Mouse (Mus musculus) CD4-positive helper T cell, adult 2 months (primary cell): ENCODE results near the gene Mtmr10.
A peak's percentile ranks its signal among the peaks of the same experiment; 100 is the strongest.

ENCODE experiments used
- DNase-seq: peaks from one replicate; pipeline ENCODE4 v3.0.0-alpha.2; 2012; ENCODE audit warnings: low read depth, missing footprints, low spot score

The Mtmr10 gene

GRCm38 (mm10) chr7:64287414-64288091, at the start of gene Mtmr10:
Mtmr10 (plus strand) TSS chr7:64287653.
- peak; percentile 96 for DNase-seq

GRCm38 (mm10) chr7:64237747-64238146, 49.7 kb upstream of the Mtmr10 start:
- no peak for DNase-seq

GRCm38 (mm10) chr7:64238410-64239086, 48.9 kb upstream of the Mtmr10 start:
- DNase-seq: no peak

DNA sequence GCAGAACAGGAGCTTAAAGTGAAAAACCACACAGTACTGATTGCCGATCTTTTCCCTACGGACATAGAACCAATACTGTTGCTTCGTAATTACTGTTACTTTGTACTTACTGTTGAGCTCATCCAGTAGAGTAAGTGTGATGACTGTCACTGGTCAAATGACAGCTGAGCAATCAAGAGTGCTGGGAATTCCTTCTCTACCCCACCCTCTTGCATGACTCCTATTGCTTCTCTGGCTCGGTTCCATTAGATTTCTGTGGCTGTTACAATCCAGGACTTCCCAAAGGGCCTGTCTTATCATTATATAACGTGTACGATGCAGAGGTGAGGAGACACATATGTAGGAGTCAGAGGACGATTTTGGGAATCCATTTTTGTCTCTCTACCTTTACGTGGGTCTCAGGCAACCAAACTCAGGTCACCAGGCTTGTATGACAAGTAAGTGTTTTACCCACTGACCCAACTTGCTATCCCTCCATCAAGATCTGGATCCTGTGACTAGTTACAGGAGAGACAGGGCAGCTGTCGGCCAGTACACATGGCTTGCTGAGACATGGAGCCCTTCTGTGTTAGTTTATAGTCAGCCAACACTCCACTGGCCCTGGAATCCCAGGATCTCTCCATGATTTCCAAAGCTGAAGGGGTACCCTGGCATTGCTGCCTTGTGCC, 48.2 kb upstream of the Mtmr10 start:
- DNase-seq: no peak

DNA sequence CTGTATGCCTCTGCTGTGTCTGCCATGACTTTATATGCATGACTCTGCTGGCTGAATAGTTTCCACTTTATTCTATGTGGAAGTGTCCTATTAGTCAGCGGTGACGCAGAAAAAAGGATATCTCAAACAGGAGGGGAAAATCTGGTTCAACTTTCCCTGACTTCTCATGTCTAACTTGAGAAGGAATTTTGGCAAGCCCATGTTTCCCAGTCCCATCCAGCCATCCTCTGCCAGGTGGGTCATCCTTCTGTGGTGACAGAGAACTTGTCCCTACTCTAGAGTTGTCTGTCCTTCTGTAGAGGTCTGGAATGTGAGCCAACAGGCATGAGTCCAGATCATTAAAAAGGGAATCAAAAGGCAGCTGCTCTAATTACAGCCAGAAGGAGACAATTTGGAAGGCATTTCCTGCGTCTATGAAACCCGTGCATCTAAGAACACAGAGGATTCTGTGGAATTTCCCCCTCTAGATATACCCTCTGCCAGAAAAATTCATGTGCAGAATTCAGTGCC, 47.6 kb upstream of the Mtmr10 start:
- DNase-seq: no peak

GRCm38 (mm10) chr7:64242424-64242823, 45.0 kb upstream of the Mtmr10 start:
- DNase-seq: no peak

GRCm38 (mm10) chr7:64244371-64244770, 43.1 kb upstream of the Mtmr10 start:
- no peak for DNase-seq

- no peak for DNase-seq
Measured at GRCm38 (mm10) chr7:64246713-64247112, 40.7 kb upstream of the Mtmr10 start.

DNA sequence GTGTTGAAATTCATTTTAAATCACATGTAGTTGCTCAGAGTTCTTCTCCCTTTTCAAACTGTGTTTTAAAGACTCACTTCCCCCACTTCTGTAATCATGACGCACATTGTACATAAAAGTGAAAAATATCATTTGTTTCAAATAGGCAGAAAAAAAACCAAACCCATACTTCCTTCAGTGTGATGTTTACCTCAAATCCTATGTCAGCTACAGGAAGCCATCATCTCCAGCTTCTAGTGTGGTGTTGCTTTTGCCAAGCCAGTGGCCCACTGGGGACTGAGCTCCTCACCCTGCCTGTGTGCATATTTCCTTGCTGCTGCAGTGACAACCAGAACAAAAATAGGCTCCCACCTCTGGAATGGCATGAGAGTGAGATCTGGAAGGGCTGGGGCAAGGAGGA, 39.1 kb upstream of the Mtmr10 start:
- DNase-seq: peak; percentile 37

GRCm38 (mm10) chr7:64249715-64250114, 37.7 kb upstream of the Mtmr10 start:
- DNase-seq: peak; percentile 23

- DNase-seq: peak; percentile 26
Measured at GRCm38 (mm10) chr7:64250417-64250816, 37.0 kb upstream of the Mtmr10 start.

DNA sequence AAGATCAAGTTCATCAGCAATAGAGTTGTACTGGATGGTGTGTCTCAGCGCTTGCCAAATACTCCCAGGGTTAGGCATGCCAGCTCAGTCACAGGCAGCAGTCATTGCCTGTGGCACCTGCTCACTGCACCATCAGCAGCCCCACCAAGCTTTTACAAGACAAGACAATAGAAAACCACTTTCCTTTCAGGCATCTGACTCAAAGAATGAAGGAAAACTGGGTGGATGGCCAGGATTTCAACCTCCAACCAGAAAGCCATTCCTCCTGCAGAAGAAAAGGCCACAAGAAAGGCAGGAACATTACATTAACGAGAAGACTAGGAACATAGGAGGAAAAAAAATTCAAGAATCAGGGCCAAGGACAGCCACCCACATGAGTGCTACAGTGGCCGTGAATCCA, 33.7 kb upstream of the Mtmr10 start:
- DNase-seq: no peak

DNA sequence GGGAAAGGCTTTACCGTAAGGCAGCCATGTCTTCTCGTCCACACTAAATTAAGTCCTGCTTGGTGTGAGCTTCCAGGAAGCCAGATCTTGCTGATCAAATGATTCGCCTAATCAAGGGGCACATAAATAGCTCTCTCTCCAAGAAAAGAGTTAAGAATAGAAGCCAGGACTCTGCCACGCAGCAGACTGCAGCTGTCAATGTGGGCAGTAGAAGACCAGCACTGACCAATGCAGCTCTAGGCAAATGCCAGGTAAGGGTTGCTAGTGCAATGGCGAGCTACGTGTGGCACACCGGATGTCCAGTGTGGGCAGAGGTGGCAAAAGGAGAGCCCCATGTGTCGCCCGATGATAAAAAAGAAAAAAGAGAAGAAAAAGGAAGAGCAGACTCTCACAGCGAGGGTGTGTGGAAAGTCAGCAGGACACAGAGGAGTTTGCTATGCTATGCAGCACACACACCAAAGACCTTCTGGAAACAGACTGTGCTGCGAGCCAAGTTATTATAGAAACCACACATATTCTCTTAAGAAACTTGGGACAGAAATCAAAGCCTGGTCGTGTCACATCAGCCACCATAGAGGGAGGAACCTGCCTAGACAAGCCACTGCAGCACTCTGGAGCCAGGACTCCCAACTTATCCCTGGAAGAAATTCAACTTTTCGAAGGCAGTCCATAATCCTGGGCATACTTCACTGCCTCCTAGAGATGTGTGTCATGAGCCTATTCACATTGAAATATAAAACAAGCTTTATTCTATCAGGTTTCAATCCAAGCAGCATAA, 21.8 kb upstream of the Mtmr10 start:
- no peak for DNase-seq

GRCm38 (mm10) chr7:64266587-64266986, 20.9 kb upstream of the Mtmr10 start:
- no peak for DNase-seq

DNA sequence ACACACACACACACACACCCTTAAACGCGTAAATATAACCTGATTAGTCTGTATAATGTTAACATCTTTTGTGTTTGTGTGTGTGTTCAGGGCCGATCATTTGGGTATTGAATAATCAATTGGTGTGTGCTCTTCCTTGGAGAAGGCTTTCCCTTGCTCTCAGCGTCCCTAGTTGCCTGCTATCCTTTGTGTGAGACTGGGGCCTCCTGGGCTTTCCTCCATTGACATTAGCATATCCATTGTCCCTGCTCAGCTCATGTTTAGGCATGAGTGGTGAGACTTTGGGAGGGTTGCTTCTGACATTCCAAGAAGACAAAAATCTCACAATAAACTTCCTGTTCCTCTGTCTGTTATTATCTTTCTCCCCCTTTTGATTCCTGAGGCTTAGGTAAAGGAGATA, 15.5 kb upstream of the Mtmr10 start:
- DNase-seq: no peak

- DNase-seq: no peak
Measured at GRCm38 (mm10) chr7:64275518-64275917, 11.9 kb upstream of the Mtmr10 start.

DNA sequence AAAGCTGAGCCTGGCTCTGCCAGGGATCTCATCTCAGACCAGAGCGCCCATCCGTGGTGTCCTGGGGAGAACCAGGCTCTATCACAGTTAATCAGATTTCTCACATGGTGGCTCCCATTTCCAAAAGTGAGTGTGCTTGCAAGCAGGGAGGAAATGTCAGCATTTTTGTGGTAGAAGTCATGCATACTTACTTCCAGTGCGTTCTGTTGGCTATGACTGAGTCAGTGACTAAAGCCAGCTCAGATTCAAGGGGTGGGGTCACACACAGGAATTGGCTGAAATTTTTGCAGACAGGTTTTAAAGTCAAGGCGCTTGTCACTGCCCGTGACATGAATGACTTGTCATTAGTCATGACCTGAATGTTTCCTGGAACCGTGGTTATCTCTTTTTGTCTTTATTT, 10.5 kb upstream of the Mtmr10 start:
- no peak for DNase-seq

- no peak for DNase-seq
Measured at GRCm38 (mm10) chr7:64278526-64278925, 8.9 kb upstream of the Mtmr10 start.

- no peak for DNase-seq
Measured at GRCm38 (mm10) chr7:64279548-64279947, 7.9 kb upstream of the Mtmr10 start.

GRCm38 (mm10) chr7:64286566-64286965, 887 bp upstream of the Mtmr10 start:
- no peak for DNase-seq

GRCm38 (mm10) chr7:64289416-64289815, 2.0 kb downstream of the Mtmr10 start:
- DNase-seq: no peak

DNA sequence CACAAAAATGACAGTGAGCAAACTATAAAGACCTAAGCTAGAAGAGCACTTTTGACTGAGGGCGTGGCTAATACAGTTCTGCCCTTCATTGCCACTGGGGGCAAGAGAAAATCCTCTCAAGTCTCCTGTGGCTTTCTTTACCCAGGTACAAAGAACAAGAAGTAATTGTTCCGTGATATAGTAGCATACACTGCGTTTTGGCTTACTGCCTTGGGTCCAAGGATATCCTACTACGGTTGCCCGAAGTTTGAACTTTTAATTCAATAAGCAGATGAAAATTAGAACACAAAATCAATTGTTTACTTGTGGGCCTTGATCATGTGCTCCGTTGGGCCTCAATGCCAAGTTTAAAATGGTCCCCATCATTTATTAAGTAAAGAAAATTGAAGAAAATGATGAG, 3.0 kb downstream of the Mtmr10 start:
- no peak for DNase-seq
